Mouse (Mus musculus): ENCODE results near the gene Gm3424.
"Not testable (repeated sequence)": the region's sequence is repeated elsewhere in the genome, so short reads cannot be mapped to it uniquely, and the experiment has no call there.

The Gm3424 gene

DNA sequence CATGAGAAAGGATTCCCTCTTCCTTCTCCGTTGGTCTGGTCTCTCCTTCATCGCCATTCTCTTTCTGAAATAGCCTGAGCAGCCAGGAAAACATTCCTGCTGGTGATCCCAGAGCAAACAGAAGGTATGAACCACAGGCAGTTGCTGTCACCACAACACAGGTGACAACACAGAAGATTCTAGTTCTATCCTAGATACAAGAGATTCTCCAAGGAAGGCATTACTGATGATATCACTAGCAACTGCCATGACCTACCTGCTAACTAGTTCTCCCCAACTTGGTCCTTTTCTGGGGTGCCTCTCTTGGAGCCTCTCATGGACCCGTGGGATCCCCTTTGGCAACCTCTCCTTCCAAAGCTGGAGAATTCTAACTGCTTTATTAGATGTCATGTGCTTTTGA, at the start of gene Gm3424:
Gene Gm3424 (minus strand): TSS at position 101 of the 400 bp plus-strand sequence.
- not testable (repeated sequence) for DNase-seq (ENCODE audit: low spot score)

DNA sequence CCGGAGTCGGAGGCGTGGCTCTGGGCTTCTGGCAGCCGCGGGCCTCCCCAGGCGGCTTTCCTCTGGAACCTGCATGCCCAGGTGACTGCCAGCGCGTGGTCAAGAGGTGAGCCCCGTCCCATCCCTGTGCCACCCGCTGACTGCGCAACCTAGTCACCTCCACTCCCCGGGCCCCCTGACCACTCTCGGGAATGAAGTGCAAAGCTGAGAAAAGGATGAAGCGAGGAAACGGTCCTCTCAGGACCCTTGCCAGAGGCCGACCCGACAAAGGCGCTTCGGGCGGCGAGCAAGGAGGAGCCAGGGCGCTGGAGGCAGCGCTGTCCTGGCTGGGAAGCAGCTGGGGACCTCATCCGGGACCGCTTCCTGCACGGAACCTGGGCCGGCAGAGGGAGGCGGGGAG, 49.7 kb upstream of the Gm3424 start:
- not testable (repeated sequence) for DNase-seq (ENCODE audit: low spot score)

DNA sequence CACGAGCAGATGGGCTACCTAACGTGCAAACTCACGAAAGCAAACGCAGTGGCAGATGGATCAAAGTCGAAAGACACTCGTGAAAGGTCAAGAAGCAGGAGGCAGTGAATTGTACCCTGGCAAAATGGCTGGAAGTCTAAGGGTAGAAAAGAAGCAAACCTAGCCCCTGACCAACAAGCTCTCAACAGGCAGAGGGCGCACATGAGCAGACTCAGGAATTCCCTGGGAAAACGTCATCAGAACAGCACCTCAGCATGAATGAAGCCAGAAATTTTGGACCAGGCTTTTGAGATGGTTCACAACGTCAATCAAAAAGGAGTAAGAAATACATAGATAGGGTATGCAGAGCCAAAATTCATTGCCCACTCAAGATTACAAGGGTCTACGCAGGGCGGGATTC, 49.0 kb upstream of the Gm3424 start:
- DNase-seq (ENCODE audit: low spot score): not testable (repeated sequence)

DNA sequence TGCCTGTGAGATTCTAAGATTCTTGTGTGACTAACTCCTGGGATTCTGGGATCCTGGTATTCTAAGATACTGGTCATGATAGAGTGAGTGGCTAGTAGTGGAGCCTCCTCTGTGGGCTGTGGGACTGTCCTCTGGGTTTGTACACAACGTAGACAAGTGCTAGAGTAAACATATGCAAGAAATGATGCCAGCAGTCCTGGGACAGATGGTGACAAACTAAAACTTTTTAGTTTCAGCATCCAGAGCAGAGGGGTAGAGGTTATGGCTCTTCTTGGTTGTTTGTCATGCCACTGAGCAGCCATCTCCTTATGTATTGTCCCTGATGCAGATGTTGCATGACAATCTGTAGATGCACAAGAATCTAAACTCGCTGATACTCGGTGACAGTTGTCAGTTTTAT, 25.8 kb upstream of the Gm3424 start:
- not testable (repeated sequence) for DNase-seq (ENCODE audit: low spot score)

DNA sequence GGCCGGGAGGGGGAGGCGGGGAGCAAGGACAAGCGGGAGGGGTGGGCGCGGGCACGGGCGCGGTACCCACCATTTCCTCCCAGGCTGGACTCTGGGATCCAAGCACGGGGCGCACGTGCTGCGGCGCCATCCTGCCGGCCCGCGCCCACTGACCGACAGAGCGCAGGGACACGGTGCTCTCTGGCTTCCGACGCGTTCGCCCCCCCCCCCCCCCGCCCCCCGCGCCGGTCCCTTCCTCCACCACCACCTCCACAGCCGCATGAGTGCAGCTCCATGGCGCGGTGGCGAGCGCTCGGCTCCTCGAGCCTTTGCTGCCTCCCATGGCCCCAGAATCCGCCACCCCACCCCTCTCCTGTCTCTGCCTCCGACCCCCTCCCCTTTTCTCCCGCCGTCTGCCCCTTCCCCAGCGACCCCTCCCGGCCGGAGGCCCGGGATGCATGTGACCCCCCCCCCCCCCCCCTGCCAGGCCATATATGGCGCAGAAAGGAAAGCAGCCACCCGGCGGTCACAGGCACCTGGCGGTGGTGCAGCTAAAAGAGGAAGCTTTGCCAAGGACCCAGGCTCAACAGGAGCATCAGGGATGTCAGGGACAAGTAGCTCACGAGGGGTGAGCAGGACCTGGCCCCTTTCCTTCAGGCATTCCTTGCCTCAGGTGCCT, 17.3 kb downstream of the Gm3424 start:
- DNase-seq (ENCODE audit: low spot score): not testable (repeated sequence)

DNA sequence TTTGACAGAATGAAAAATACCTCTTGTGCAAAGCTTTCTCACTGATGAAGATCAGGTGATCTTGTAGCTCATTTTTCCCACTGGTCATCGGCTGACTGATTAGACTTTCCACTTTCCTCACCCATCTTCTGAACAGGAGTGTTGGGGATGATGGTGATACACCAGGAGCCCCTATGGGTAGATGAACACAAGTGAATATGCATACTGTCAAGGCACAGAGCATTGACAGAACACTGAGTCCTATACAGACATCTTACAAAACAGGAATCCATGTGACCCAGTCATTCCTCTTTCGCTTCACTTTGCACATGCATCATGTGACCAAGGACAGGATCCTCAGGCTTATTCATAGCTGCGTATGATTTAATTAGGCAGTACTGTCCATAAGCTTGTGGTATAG, 22.2 kb downstream of the Gm3424 start, which contains the start of gene Gm3383:
Gene Gm3383 (minus strand): TSS at position 101 of the 400 bp plus-strand sequence.
- not testable (repeated sequence) for DNase-seq (ENCODE audit: low spot score)

Measured in ovary, postnatal 36 days (tissue).